Mouse (Mus musculus): ENCODE data around the gene Pitx3. TPM values are rescaled to one million over a fixed set of nuclear protein-coding genes. Genes with fewer than 3 reads are reported as not detected.
"Not testable (repeated sequence)": the region's sequence is repeated elsewhere in the genome, so short reads cannot be mapped to it uniquely, and the experiment has no call there.

Gene Pitx3
- polyA plus RNA-seq, 1 experiment from 2014 or later, result 0.66 TPM

DNA sequence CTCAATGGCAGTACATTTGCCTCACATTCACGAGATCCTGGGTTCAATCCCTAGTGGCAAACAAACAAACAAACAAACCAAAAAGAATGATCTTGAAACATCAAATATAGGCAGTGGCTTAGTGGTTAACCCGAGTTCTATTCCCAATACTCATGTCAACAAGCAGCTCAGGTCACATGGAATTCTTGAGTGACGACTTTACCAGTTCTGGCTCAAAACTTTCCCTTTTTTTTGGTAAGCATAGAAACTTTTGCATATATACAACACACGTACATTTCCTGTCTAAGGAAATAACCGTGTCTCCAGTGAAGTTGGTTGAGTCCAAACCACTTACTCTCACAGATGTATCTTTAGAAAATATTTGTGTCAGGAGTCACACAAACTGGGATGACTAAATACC lies 24.4 kb upstream of the Pitx3 start:
- no peak overlapping the region for H3K27ac ChIP-seq (replicated peaks in 1 of 2; ENCODE audit: control insufficient read depth in 1 of 2, insufficient read depth in 1 of 2, low read depth in 2 of 2, low read length in 2 of 2)
- ATAC-seq (ENCODE audit: insufficient number of reproducible peaks, insufficient read depth, low FRiP score, low read depth), result no peak
- H3K4me2 ChIP-seq (ENCODE audit: low read length), result no peak overlapping the region
- no peaks in the 10 kb centered on the region for H3K9me3 ChIP-seq (ENCODE audit: control insufficient read depth, low read length)
- no peak overlapping the region for H3K9ac ChIP-seq (ENCODE audit: low read length)
- peaks cover 0 to 3% of the 10 kb centered on the region in 2 experiments; a peak in 2 of 4 replicates for H3K4me1 ChIP-seq (ENCODE audit: control insufficient read depth in 2 of 2, insufficient read depth in 2 of 2, low read length in 2 of 2)
- no peaks in the 10 kb centered on the region for H3K27me3 ChIP-seq (ENCODE audit: control insufficient read depth, insufficient read depth, low read length)
- peaks cover 41% of the 10 kb centered on the region for H3K36me3 ChIP-seq (ENCODE audit: control insufficient read depth, insufficient read depth, low read length)
- H3K4me3 ChIP-seq (ENCODE audit: control insufficient read depth in 1 of 2, insufficient read depth in 1 of 2, low read depth in 1 of 2, low read length in 2 of 2), result no peak overlapping the region
- 78% methylated on average over 5 of the region's 5 CpGs for WGBS

DNA sequence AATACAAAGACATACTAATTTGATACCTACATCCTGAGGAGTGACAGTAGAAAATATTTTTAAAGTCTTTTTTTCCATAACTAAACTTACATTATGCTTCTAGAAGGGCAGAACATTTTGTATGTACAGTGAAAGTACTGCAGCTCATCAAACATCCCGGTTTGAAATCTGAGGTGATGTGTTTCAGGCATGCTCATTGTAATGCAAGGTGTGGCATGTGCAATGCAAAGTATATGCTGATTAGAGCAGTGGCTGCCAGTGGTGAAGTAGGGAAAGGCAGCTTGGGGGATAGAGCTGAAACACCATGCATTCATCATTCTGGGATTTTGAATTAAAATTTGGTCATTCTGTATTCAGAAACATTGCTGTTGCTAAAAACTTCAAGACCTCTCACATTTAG lies 21.8 kb upstream of the Pitx3 start:
- ATAC-seq (ENCODE audit: insufficient number of reproducible peaks, insufficient read depth, low FRiP score, low read depth), result no peak

DNA sequence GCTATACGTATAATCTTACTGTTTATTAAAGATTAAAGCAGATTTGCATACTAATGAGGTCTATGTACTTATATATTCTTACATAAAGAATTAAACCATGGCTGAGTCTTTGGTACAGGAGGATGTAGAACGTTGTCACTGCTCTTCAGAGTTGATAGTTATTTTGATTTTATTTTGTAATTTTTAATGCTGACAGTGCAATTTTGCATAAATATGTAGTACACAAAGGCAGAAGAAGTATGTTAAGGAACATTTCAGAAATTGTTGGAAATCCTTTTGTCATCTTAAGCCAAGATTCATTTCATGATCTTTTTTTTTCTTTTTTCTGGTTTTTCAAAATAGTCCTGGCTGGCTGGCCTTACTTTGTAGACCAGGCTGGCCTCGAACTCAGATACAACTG lies 21.3 kb upstream of the Pitx3 start:
- no peak overlapping the region for H3K4me2 ChIP-seq (ENCODE audit: low read length)
- H3K9me3 ChIP-seq (ENCODE audit: control insufficient read depth, low read length), result no peaks in the 10 kb centered on the region
- H3K27ac ChIP-seq (replicated peaks in 1 of 2; ENCODE audit: control insufficient read depth in 1 of 2, insufficient read depth in 1 of 2, low read depth in 2 of 2, low read length in 2 of 2), result no peak overlapping the region
- H3K9ac ChIP-seq (ENCODE audit: low read length), result no peak overlapping the region
- H3K27me3 ChIP-seq (ENCODE audit: control insufficient read depth, insufficient read depth, low read length), result no peaks in the 10 kb centered on the region
- 89% methylated on average over 3 of the region's 3 CpGs for WGBS
- H3K4me1 ChIP-seq (ENCODE audit: control insufficient read depth in 2 of 2, insufficient read depth in 2 of 2, low read length in 2 of 2), result no peaks in the 10 kb centered on the region
- peaks cover 62% of the 10 kb centered on the region for H3K36me3 ChIP-seq (ENCODE audit: control insufficient read depth, insufficient read depth, low read length)
- ATAC-seq (ENCODE audit: insufficient number of reproducible peaks, insufficient read depth, low FRiP score, low read depth), result no peak
- no peak overlapping the region for H3K4me3 ChIP-seq (ENCODE audit: control insufficient read depth in 1 of 2, insufficient read depth in 1 of 2, low read depth in 1 of 2, low read length in 2 of 2)

More for the DNA sequence above, 21.8 kb upstream of the Pitx3 start:
- Histone ChIP-seq H3K27me3 (ENCODE audit: control insufficient read depth, insufficient read depth, low read length) (no peaks in the 10 kb centered on the region), H3K9me3 (ENCODE audit: control insufficient read depth, low read length) (no peaks in the 10 kb centered on the region), H3K36me3 (ENCODE audit: control insufficient read depth, insufficient read depth, low read length) (peaks cover 59% of the 10 kb centered on the region), H3K4me3 (ENCODE audit: control insufficient read depth in 1 of 2, insufficient read depth in 1 of 2, low read depth in 1 of 2, low read length in 2 of 2) (no peak overlapping the region), H3K9ac (ENCODE audit: low read length) (no peak overlapping the region), H3K4me1 (ENCODE audit: control insufficient read depth in 2 of 2, insufficient read depth in 2 of 2, low read length in 2 of 2) (no peaks in the 10 kb centered on the region), H3K27ac (replicated peaks in 1 of 2; ENCODE audit: control insufficient read depth in 1 of 2, insufficient read depth in 1 of 2, low read depth in 2 of 2, low read length in 2 of 2) (no peak overlapping the region), H3K4me2 (ENCODE audit: low read length) (no peak overlapping the region)
- 64% methylated on average over 1 of the region's 1 CpGs for WGBS

DNA sequence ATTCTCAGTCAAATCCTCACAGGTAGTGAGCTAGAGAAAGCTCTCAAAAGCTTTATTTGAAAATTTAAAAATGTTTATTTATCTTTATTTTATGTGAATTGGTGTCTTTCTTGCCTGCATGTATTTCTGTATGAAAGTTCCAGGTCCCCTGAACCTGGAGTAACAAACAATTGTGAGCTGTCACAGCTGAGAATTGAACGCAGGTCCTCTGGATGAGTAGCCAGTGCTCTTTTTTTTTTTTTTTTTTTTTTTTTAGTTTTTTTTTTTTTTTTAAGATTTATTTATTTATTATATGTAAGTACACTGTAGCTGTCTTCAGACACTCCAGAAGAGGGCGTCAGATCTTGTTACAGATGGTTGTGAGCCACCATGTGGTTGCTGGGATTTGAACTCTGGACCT lies 19.0 kb upstream of the Pitx3 start:
- H3K4me3 ChIP-seq (ENCODE audit: control insufficient read depth in 1 of 2, insufficient read depth in 1 of 2, low read depth in 1 of 2, low read length in 2 of 2); H3K9me3 ChIP-seq (ENCODE audit: control insufficient read depth, low read length); H3K4me1 ChIP-seq (ENCODE audit: control insufficient read depth in 2 of 2, insufficient read depth in 2 of 2, low read length in 2 of 2); H3K9ac ChIP-seq (ENCODE audit: low read length); H3K27me3 ChIP-seq (ENCODE audit: control insufficient read depth, insufficient read depth, low read length); H3K27ac ChIP-seq (replicated peaks in 1 of 2; ENCODE audit: control insufficient read depth in 1 of 2, insufficient read depth in 1 of 2, low read depth in 2 of 2, low read length in 2 of 2); ATAC-seq (ENCODE audit: insufficient number of reproducible peaks, insufficient read depth, low FRiP score, low read depth); H3K4me2 ChIP-seq (ENCODE audit: low read length): not testable (repeated sequence)
- peaks cover 57% of the 10 kb centered on the region for H3K36me3 ChIP-seq (ENCODE audit: control insufficient read depth, insufficient read depth, low read length)
- 94% methylated on average over 1 of the region's 2 CpGs for WGBS

DNA sequence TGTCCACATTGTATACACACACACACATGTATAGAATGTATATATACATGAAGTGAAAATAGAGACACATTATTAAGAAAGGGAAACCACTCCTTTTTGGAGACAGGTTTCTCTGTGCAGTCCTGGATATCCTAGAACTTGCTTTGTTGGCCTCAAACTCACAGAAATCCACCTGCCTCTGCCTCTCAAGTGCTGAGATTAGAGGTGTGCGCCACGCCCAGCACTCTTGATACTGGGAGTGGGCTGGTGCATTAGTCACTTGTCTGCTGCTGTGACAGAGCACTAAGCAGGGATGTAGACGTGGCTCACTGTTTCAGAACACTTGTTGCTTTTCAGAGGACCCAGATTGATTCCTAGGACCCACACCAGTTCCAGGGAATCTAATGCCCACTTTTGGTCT lies 17.8 kb upstream of the Pitx3 start:
- H3K27me3 ChIP-seq (ENCODE audit: control insufficient read depth, insufficient read depth, low read length), result no peaks in the 10 kb centered on the region
- H3K4me3 ChIP-seq (ENCODE audit: control insufficient read depth in 1 of 2, insufficient read depth in 1 of 2, low read depth in 1 of 2, low read length in 2 of 2), result no peak overlapping the region
- H3K4me1 ChIP-seq (ENCODE audit: control insufficient read depth in 2 of 2, insufficient read depth in 2 of 2, low read length in 2 of 2), result no peaks in the 10 kb centered on the region
- H3K9ac ChIP-seq (ENCODE audit: low read length), result no peak overlapping the region
- 88% methylated on average over 3 of the region's 3 CpGs for WGBS
- H3K9me3 ChIP-seq (ENCODE audit: control insufficient read depth, low read length), result no peaks in the 10 kb centered on the region
- H3K36me3 ChIP-seq (ENCODE audit: control insufficient read depth, insufficient read depth, low read length), result peaks cover 45% of the 10 kb centered on the region
- H3K4me2 ChIP-seq (ENCODE audit: low read length), result no peak overlapping the region
- H3K27ac ChIP-seq (replicated peaks in 1 of 2; ENCODE audit: control insufficient read depth in 1 of 2, insufficient read depth in 1 of 2, low read depth in 2 of 2, low read length in 2 of 2), result no peak overlapping the region
- ATAC-seq (ENCODE audit: insufficient number of reproducible peaks, insufficient read depth, low FRiP score, low read depth), result no peak

DNA sequence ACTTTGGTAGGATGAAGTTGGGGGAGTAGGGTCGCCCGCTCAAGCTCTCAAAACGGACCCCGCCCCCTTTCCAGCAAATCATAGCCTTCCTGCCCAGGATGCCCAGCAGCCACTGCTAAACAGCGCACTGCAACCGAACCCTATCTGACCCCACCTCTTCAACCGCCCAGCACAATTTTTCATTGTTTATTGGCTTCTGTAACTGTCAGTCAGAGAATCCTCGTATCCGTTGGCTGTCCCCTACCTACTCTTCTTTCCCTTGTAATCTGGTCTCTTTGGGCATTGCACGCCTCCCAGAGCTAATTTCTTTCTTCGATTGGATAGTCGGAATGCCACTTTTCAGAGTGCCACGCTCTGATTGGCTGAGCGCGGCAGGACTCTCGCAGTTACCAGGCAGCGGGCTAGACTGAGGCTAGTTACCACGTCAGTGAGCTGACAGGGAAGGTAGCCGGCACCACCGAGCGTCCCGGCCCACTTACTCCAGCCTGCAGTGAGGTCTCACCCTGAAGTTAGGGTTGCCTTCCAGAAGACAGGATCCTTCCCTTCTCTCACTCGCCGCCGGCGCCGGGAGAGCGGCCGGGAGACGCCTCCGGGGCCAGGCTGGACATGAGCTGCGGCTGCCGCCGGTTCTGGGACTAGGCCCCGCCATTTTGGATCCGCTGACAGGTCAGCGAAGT lies 4.1 kb upstream of the Pitx3 start, which contains the start of gene Gbf1:
Gene Gbf1 (plus strand): TSS at position 383 of the 677 bp plus-strand sequence.
- H3K27me3 ChIP-seq (ENCODE audit: control insufficient read depth, insufficient read depth, low read length), result peaks cover 18% of the 10 kb centered on the region
- peaks cover 9 to 29% of the 10 kb centered on the region in 2 experiments for H3K4me1 ChIP-seq (ENCODE audit: control insufficient read depth in 2 of 2, insufficient read depth in 2 of 2, low read length in 2 of 2)
- H3K9me3 ChIP-seq (ENCODE audit: control insufficient read depth, low read length), result no peaks in the 10 kb centered on the region
- H3K9ac ChIP-seq (ENCODE audit: low read length), result peak within 1 kb of the TSS; percentile 84
- under 1% methylated on average over 37 of the region's 37 CpGs for WGBS
- peak within 1 kb of the TSS; percentile 80 for H3K4me2 ChIP-seq (ENCODE audit: low read length)
- peak; percentile 94 for ATAC-seq (ENCODE audit: insufficient number of reproducible peaks, insufficient read depth, low FRiP score, low read depth)
- H3K27ac ChIP-seq (replicated peaks in 1 of 2; ENCODE audit: control insufficient read depth in 1 of 2, insufficient read depth in 1 of 2, low read depth in 2 of 2, low read length in 2 of 2), result peak within 1 kb of the TSS; percentile 45 to 69
- H3K36me3 ChIP-seq (ENCODE audit: control insufficient read depth, insufficient read depth, low read length), result peaks cover 4% of the 10 kb centered on the region; the same call in 1 of the 2 replicates
- peak within 1 kb of the TSS; percentile 80 to 99 for H3K4me3 ChIP-seq (ENCODE audit: control insufficient read depth in 1 of 2, insufficient read depth in 1 of 2, low read depth in 1 of 2, low read length in 2 of 2)

DNA sequence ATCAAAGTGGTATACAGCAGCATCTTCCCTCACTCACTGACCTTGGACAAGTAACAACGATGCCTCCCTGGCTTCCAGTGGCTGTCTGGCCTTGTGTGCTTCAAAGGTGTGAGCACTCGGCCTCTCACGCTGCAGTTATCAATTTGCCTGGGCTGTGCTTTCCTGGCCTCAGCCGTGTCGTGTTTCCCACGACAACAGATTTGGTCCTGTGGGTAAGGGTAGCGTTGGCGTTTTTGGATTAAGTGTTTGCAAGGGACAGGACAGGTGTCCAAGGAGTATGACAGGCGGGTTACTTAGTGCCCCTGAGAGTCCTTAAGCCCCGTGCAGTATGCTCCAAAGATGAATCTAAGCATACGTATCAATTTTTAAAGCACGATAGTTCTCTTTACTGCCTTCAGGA lies 965 bp upstream of the Pitx3 start:
- no peaks in the 10 kb centered on the region for H3K36me3 ChIP-seq (ENCODE audit: control insufficient read depth, insufficient read depth, low read length)
- no peak for ATAC-seq (ENCODE audit: insufficient number of reproducible peaks, insufficient read depth, low FRiP score, low read depth)
- peaks cover 12 to 24% of the 10 kb centered on the region in 2 experiments for H3K4me1 ChIP-seq (ENCODE audit: control insufficient read depth in 2 of 2, insufficient read depth in 2 of 2, low read length in 2 of 2)
- H3K27me3 ChIP-seq (ENCODE audit: control insufficient read depth, insufficient read depth, low read length), result peaks cover 48% of the 10 kb centered on the region
- H3K4me2 ChIP-seq (ENCODE audit: low read length), result peak overlapping the region; percentile 96
- H3K4me3 ChIP-seq (ENCODE audit: control insufficient read depth in 1 of 2, insufficient read depth in 1 of 2, low read depth in 1 of 2, low read length in 2 of 2), result peak overlapping the region in 1 of 2 experiments; percentile 54; a peak in 2 of 4 replicates
- H3K9me3 ChIP-seq (ENCODE audit: control insufficient read depth, low read length), result no peaks in the 10 kb centered on the region
- WGBS, result 32% methylated on average over 12 of the region's 12 CpGs
- H3K9ac ChIP-seq (ENCODE audit: low read length), result no peak overlapping the region
- no peak overlapping the region for H3K27ac ChIP-seq (replicated peaks in 1 of 2; ENCODE audit: control insufficient read depth in 1 of 2, insufficient read depth in 1 of 2, low read depth in 2 of 2, low read length in 2 of 2)

DNA sequence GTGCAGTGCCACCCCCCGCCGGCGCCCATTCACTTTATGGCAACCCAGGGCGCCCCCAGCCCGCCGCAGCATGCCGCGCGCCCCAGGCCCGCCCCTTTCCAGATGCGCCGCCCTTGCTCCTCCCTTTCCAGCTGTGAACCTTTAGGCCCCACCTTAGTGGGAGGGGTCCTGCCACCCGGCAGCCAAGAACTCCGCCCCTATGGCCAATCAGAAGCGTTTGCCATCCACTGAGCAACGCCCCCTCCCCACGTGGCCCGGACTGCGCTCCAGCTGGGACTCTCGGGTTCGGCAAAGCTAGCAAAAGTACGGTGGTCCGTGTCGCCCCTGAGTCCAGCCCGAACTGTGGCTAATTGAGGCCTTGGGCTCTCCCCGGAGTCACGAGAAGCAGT lies 240 bp upstream of the Pitx3 start:
- Histone ChIP-seq H3K4me1 (ENCODE audit: control insufficient read depth in 2 of 2, insufficient read depth in 2 of 2, low read length in 2 of 2) (peaks cover 12 to 17% of the 10 kb centered on the region in 2 experiments), H3K4me2 (ENCODE audit: low read length) (peak overlapping the region; percentile 96), H3K27me3 (ENCODE audit: control insufficient read depth, insufficient read depth, low read length) (peaks cover 48% of the 10 kb centered on the region), H3K9me3 (ENCODE audit: control insufficient read depth, low read length) (no peaks in the 10 kb centered on the region), H3K4me3 (ENCODE audit: control insufficient read depth in 1 of 2, insufficient read depth in 1 of 2, low read depth in 1 of 2, low read length in 2 of 2) (peak overlapping the region; percentile 54 to 58), H3K27ac (replicated peaks in 1 of 2; ENCODE audit: control insufficient read depth in 1 of 2, insufficient read depth in 1 of 2, low read depth in 2 of 2, low read length in 2 of 2) (no peak overlapping the region), H3K9ac (ENCODE audit: low read length) (peak overlapping the region; percentile 59), H3K36me3 (ENCODE audit: control insufficient read depth, insufficient read depth, low read length) (no peaks in the 10 kb centered on the region)
- peak; percentile 73 for ATAC-seq (ENCODE audit: insufficient number of reproducible peaks, insufficient read depth, low FRiP score, low read depth)
- WGBS, result 1% methylated on average over 27 of the region's 27 CpGs
